Mouse (Mus musculus) heart, embryonic 12.5 days (tissue): ENCODE data around the gene Irs2. TPM values are rescaled to one million over a fixed set of nuclear protein-coding genes. Genes with fewer than 3 reads are reported as not detected.

Source experiments
- ATAC-seq: fragments of 200-750 bp; cut with Nextera tagmentation; 2 replicates; pipeline ENCODE4 v1.8.0; 2017; ENCODE audit warnings: moderate TSS enrichment, moderate library complexity; ENCODE audit not compliant: insufficient number of reproducible peaks, low FRiP score
- H3K27ac ChIP-seq: fragments of 300-500 bp; sonication (generic); 2 replicates; pipeline ENCODE4 v1.5.1; 2016; ENCODE audit warnings: mild to moderate bottlenecking, moderate library complexity; ENCODE audit not compliant: poor library complexity, severe bottlenecking
- H3K27me3 ChIP-seq: fragments of 300-500 bp; sonication (generic); replicated peaks from 2 replicates; pipeline ENCODE4 v1.6.1; 2016; ENCODE audit warnings: mild to moderate bottlenecking, moderate library complexity
- H3K36me3 ChIP-seq: fragments of 300-500 bp; sonication (generic); 2 replicates; pipeline ENCODE4 v1.6.1; 2016; ENCODE audit warnings: mild to moderate bottlenecking, moderate library complexity
- H3K4me1 ChIP-seq: fragments of 300-500 bp; sonication (generic); replicated peaks from 2 replicates; pipeline ENCODE4 v1.6.1; 2016; ENCODE audit warnings: mild to moderate bottlenecking
- H3K4me2 ChIP-seq: fragments of 300-500 bp; sonication (generic); 2 replicates; pipeline ENCODE4 v1.6.1; 2016; ENCODE audit warnings: mild to moderate bottlenecking, moderate library complexity
- H3K4me3 ChIP-seq: fragments of 300-500 bp; sonication (generic); 2 replicates; pipeline ENCODE4 v1.5.1; 2016; ENCODE audit warnings: mild to moderate bottlenecking
- H3K9ac ChIP-seq: fragments of 300-500 bp; sonication (generic); 2 replicates; pipeline ENCODE4 v1.6.1; 2016; ENCODE audit warnings: mild to moderate bottlenecking, moderate library complexity
- H3K9me3 ChIP-seq: fragments of 300-500 bp; sonication (generic); replicated peaks from 2 replicates; pipeline ENCODE4 v1.6.1; 2016; ENCODE audit warnings: mild to moderate bottlenecking, moderate library complexity
- WGBS: fragments of 180-500 bp; shearing (Covaris S2); methylation state at CpG from one replicate; pipeline ENCODE4 v1.1.7; 2016; 5-methylcytosine and 5-hydroxymethylcytosine counted together
- polyA plus RNA-seq: library from polyadenylated mRNA; unstranded; fragments of >200 nt; fragmentation: Nextera tagmentation; extraction: Ambion mirVana; gene quantifications from 2 replicates; pipeline ENCODE4 v1.2.1, GENCODE M21; 2016

The Irs2 gene
- polyA plus RNA-seq, 1 experiment from 2014 or later = 6.2 TPM

DNA sequence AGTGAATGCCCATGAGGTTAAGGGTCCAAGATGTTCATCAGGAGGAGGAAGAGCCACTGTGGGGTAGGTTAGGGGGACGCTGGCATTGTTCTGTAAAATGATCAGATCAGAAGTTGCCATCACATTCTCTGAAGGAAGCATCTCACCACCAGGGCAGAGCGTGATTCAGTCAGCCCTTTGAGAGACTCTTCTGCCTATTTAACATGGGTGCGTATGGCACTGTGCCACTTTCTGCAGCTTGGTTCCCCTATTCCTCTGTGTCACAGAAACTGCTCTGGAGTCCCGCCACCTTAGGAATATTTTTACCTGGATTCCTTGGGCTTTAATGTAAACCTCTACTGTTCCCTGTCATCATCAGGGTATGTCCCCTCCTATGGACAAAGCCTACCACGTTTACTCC, 30.1 kb upstream of the Irs2 start:
- 79% methylated on average over 5 of the region's 5 CpGs for WGBS
- no peak overlapping the region for H3K27ac ChIP-seq

DNA sequence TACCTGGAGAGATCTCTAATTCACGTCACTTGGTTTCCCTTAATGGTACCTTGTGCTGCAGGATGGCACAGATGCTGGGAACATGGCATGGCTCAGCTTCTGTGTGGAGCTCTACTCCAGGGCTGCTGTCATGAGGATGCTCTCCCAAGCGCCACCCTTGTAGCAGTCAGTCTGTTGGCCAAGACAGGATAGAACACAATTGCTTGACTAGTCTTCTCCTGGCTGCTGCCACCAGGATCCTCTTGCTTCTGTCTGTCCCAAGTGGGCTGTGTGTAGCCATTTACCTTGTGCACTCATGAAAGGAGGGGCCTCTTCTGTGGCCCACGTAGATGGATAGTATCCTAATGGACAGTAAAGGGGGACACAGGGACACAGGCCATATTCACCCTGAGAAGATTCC, 28.5 kb upstream of the Irs2 start:
- H3K4me2 ChIP-seq = no peak overlapping the region
- WGBS = 79% methylated on average over 3 of the region's 3 CpGs
- no peak overlapping the region for H3K27ac ChIP-seq
- H3K4me1 ChIP-seq = 0 out of 2 replicates have a peak, but pooled peaks cover 7% of the 10 kb centered on the region
- no peaks in the 10 kb centered on the region for H3K9me3 ChIP-seq
- ATAC-seq = no peak
- no peak overlapping the region for H3K9ac ChIP-seq
- no peak overlapping the region for H3K4me3 ChIP-seq
- H3K36me3 ChIP-seq = no peaks in the 10 kb centered on the region
- H3K27me3 ChIP-seq = no peaks in the 10 kb centered on the region

More for the DNA sequence above, 30.1 kb upstream of the Irs2 start:
- H3K4me3 ChIP-seq = no peak overlapping the region
- ATAC-seq = no peak
- H3K36me3 ChIP-seq = no peaks in the 10 kb centered on the region
- H3K4me2 ChIP-seq = no peak overlapping the region
- H3K9me3 ChIP-seq = no peaks in the 10 kb centered on the region
- H3K4me1 ChIP-seq = 0 out of 2 replicates have a peak, but pooled peaks cover 14% of the 10 kb centered on the region
- H3K9ac ChIP-seq = no peak overlapping the region
- no peaks in the 10 kb centered on the region for H3K27me3 ChIP-seq

DNA sequence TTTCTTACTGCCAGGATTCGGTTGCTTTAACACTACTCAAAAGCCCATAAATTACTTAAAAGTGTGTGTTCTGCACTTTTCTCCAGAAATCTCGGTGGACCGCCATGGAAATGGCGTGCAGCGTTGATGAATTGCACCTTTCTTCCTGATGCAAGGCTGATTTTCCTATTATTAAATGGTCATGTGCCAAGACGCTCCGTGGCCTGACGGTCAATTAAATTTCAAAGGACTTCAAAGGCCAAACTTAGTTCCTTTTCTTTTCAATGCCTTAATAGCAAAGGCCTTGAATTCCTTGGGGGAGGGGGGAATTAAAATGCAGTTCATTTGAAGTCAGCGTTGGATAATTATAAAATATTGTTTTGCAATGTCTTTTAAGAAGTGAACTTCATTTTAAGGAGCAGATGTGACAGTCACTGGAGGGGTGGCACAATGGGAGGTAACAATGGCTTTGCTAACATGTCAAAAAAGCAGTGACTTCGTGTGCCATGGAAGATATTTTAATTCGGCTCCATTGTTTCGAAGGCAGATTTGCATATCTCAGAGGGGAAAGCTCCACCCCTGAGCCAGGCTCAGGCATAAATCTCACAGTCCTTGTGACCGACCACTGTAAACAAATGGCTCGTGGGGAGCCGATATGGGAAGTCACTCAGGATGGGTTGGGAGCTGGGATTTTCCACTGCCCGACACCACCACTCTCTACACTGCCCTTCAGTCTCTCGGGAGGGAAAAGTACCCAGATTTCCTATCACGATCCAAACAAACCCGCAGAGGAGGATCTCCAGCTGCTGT, 27.6 kb upstream of the Irs2 start:
- peak overlapping the region; percentile 11; the same call in 1 of the 2 replicates for H3K4me3 ChIP-seq
- ATAC-seq = peak; percentile 56; the same call in 1 of the 2 replicates

DNA sequence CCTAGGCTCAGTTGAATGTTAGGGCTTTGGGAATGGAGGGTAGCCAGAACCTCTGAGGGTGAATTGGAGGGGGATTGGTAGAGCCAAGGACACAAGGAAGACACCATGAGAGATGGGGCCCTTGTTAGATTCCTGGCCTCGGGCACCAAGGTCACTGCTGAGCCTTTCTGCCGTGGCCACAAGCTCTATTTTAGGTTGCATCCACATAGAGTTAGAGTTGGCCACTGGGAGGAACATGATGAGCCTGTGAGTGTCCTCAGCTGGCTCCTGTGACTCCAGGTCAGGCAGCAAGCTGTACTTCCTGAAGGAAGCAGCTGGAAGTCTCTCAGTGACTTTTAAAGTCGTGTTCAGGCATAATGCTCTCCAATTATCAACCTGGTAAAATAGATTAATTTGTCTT, 16.6 kb upstream of the Irs2 start:
- H3K4me1 ChIP-seq = no peaks in the 10 kb centered on the region
- 49% methylated on average over 3 of the region's 3 CpGs for WGBS

More for the DNA sequence above, 27.6 kb upstream of the Irs2 start:
- H3K27ac ChIP-seq = no peak overlapping the region
- H3K9me3 ChIP-seq = no peaks in the 10 kb centered on the region
- H3K36me3 ChIP-seq = no peaks in the 10 kb centered on the region
- H3K9ac ChIP-seq = no peak overlapping the region
- H3K4me2 ChIP-seq = peak overlapping the region; percentile 55
- WGBS = 42% methylated on average over 19 of the region's 19 CpGs
- H3K27me3 ChIP-seq = no peaks in the 10 kb centered on the region
- 0 out of 2 replicates have a peak, but pooled peaks cover 7% of the 10 kb centered on the region for H3K4me1 ChIP-seq

DNA sequence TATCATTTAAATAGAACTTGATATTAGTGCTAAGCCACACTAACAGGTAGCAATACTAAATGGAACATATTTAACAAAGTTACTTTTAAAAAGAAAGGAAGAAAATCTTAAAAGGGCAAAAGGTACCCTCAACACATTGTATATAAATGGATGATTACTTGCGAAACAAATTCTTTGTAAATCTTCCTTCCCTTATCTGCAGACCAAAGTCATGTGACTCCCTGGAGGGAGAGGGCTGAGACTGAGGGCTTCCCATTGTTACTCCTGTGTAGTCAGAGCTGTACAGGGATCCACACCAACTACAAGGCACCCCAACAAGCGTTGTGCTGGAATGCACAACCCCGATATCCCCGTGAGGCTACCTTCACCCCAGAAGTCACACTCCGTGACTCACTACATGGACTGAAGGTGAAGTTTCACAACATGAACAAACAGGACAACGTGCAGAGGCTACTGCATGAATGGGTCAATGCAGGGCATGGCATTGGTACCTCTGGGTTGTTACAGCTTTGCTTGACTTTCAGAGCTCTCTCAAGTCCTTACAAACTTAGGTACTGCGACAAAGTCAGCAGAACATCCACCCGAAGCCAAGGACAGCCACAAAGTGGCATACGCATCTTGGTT, 12.8 kb upstream of the Irs2 start:
- no peaks in the 10 kb centered on the region for H3K4me1 ChIP-seq
- no peak overlapping the region for H3K27ac ChIP-seq
- H3K9me3 ChIP-seq = no peaks in the 10 kb centered on the region
- 82% methylated on average over 9 of the region's 9 CpGs for WGBS
- ATAC-seq = no peak
- H3K36me3 ChIP-seq = no peaks in the 10 kb centered on the region
- H3K27me3 ChIP-seq = no peaks in the 10 kb centered on the region
- H3K4me2 ChIP-seq = no peak overlapping the region
- H3K9ac ChIP-seq = no peak overlapping the region
- no peak overlapping the region for H3K4me3 ChIP-seq

More for the DNA sequence above, 16.6 kb upstream of the Irs2 start:
- Histone ChIP-seq H3K36me3 (no peaks in the 10 kb centered on the region), H3K9ac (no peak overlapping the region), H3K4me2 (no peak overlapping the region), H3K4me3 (no peak overlapping the region), H3K27ac (no peak overlapping the region), H3K27me3 (no peaks in the 10 kb centered on the region), H3K9me3 (no peaks in the 10 kb centered on the region)
- no peak for ATAC-seq

DNA sequence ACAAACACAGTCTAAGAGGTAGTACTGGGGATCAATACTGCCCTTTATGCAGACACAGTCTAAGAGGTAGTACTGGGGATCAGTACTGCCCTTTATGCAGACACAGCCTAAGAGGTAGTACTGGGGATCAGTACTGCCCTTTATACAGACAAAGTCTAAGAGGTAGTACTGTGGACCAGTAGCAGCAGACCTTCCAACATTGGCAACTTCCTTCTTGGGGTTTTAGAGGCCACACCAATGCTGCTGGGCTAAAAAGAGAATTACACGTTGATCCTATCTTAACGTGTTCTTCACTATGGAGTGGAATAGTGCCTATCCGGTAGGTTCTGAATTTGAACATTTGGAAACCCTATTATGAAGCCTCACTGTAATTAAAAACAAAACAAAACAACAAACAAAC, 7.4 kb upstream of the Irs2 start:
- no peak for ATAC-seq
- H3K9ac ChIP-seq = no peak overlapping the region
- H3K4me1 ChIP-seq = peaks cover 17% of the 10 kb centered on the region
- H3K4me2 ChIP-seq = no peak overlapping the region
- no peaks in the 10 kb centered on the region for H3K36me3 ChIP-seq
- H3K4me3 ChIP-seq = no peak overlapping the region
- 82% methylated on average over 3 of the region's 3 CpGs for WGBS
- H3K27ac ChIP-seq = no peak overlapping the region
- no peaks in the 10 kb centered on the region for H3K27me3 ChIP-seq
- H3K9me3 ChIP-seq = no peaks in the 10 kb centered on the region

DNA sequence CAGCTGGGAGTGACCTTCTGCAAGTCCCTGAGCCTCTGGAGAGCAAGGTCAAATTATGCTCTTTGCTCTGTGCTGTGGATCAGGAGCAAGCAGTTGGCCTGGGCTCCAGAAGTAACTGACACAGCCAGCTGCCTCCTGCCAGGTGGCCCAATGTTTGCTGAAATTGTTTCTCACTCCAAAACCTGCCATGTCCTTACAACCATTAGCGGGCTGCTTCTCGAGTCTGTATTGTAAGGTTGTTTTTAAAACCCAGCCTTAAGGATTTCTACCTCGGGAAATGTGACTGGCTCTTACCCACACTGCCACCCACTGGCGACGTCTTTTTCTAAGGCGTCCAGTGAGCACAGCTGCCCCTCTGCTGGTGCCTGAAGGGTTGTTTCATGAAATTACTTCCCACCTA, 5.0 kb upstream of the Irs2 start:
- Histone ChIP-seq H3K9me3 (no peaks in the 10 kb centered on the region), H3K4me3 (no peak overlapping the region), H3K36me3 (no peaks in the 10 kb centered on the region), H3K4me1 (peaks cover 22% of the 10 kb centered on the region), H3K27me3 (no peaks in the 10 kb centered on the region), H3K4me2 (0 out of 2 replicates have a peak overlapping the region, but pooled peaks have one; percentile 16), H3K27ac (peak overlapping the region; percentile 29; the same call in 1 of the 2 replicates), H3K9ac (no peak overlapping the region)
- ATAC-seq = no peak
- WGBS = 2% methylated on average over 6 of the region's 6 CpGs

DNA sequence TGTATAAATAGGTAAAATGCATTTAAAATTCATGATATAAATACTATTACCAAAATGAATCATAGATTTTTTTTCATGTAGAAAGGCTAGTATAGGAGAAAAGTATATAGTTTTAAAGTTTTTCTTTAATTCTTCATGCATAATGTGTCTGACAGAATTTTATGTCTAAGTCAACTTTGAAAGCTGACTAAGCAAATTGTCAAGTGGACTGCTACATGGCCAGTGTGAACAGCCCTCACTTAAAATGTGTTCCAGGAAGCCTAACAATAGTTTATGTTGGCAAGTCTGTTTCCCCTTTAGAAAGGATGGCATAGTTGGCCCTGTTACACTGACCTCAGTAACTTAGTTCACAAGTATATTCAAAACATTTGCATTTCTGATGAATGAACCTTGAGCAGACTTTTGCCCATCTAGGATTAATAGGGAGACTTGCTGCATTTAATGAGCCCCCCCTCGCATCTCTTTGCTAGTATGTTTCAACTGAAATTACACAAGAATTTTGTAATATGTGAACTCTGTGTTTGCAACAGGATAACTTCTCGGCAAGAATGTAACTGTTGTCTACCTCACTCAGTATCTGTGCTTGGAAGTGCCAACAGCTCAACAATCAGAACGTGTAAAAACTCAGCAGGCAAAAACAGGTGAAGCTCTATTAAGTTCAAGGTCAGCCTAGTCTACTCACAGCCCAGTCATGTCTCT, 3.7 kb upstream of the Irs2 start:
- H3K4me3 ChIP-seq = no peak overlapping the region
- no peaks in the 10 kb centered on the region for H3K9me3 ChIP-seq
- no peak for ATAC-seq
- no peak overlapping the region for H3K4me2 ChIP-seq
- peaks cover 22% of the 10 kb centered on the region for H3K4me1 ChIP-seq
- H3K27me3 ChIP-seq = no peaks in the 10 kb centered on the region
- 58% methylated on average over 3 of the region's 3 CpGs for WGBS
- H3K36me3 ChIP-seq = no peaks in the 10 kb centered on the region
- H3K27ac ChIP-seq = peak overlapping the region; percentile 8; the same call in 1 of the 2 replicates
- no peak overlapping the region for H3K9ac ChIP-seq

DNA sequence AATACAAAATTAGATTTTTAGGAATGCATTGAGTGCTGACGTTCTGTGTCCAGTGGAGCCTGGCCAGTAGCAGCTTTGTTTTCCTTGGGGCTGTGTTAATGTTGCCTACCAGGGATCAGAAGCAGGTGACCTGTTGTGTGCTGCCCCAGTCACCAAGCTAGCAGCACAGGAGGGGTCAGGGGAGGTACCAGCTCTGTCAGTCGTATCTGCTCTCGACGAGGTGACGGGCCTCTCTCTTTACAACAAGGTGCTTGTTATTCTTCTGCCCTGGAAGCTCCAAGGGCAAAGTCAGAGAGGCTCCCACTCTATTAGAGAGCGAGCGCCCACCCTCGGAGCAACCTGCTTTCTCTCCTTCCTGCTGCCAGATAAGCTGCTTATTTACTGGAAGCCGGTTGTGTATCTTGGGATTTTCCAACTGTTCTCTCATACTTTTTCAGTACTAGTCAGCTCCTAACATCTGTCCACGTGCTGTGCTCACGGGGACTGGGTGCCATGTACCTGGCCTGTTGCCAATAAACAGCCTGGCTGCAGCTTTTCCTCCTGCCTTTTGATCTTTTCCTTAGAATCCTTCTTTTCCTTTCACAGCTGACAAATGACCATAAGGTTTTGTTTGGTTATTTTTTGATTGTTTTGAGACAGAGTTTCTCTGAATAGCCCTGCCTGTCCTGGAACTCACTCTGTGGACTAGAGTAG, 2.8 kb upstream of the Irs2 start:
- no peak overlapping the region for H3K4me3 ChIP-seq

DNA sequence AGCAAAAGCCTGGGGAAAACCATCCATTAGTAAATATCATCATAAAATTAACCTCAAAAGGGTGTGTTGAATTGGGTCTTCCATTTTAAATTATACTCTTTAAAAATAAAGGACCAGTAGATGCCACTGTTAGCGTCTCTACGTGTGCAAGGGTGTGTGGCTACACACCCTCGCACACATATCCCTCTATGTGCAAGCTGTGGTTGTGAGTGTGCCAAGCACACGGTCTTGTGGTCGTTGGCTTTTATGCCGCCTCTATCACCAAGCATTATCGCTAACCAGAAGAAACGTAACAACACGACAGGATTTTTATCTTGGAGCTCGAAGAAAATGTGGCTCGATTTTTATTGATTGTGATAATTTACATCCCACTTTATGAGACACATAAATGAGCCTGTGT, 2.1 kb upstream of the Irs2 start:
- 45% methylated on average over 11 of the region's 11 CpGs for WGBS
- Histone ChIP-seq H3K4me2 (peak overlapping the region; percentile 93), H3K27ac (peak overlapping the region; percentile 100), H3K9ac (no peak overlapping the region), H3K4me3 (no peak overlapping the region), H3K36me3 (peaks cover 10% of the 10 kb centered on the region), H3K9me3 (no peaks in the 10 kb centered on the region), H3K27me3 (no peaks in the 10 kb centered on the region), H3K4me1 (peaks cover 38% of the 10 kb centered on the region)
- no peak for ATAC-seq

More for the DNA sequence above, 2.8 kb upstream of the Irs2 start:
- ATAC-seq = no peak
- Histone ChIP-seq H3K27me3 (no peaks in the 10 kb centered on the region), H3K9ac (no peak overlapping the region), H3K9me3 (no peaks in the 10 kb centered on the region), H3K4me2 (peak overlapping the region; percentile 93), H3K27ac (peak overlapping the region; percentile 100), H3K4me1 (peaks cover 31% of the 10 kb centered on the region), H3K36me3 (peaks cover 3% of the 10 kb centered on the region; the same call in 1 of the 2 replicates)
- WGBS = 5% methylated on average over 11 of the region's 11 CpGs
